Mouse (Mus musculus): Measurements from ENCODE around the gene Flna.
A peak's percentile ranks its signal among the peaks of the same experiment; 100 is the strongest.

The Flna gene

DNA sequence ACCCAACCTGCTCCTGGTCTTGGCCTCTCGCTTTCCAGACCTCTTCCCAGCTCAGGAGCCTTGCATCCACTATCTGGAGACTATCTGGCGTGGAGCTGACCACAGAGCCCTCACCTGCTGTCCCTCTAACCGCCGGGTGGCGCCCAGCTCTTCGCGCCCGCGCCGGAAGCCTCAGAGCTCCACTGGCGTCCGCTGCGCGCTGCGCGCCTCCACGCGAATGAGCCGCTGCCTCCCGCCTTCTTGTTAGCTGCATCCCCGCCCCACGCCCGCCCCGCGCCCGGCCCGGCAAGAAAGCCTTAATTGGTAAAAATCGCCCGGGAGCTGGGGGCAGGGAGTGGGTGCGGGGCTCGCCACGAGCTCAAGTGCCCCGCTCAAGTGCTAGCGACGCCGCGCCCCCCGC lies at the start of gene Flna:
Gene Flna, minus strand, starts transcription at position 206 of the 400 bp plus-strand sequence.
- peak; percentile 50 to 55 for DNase-seq (ENCODE audit: low spot score in 2 of 2)

DNA sequence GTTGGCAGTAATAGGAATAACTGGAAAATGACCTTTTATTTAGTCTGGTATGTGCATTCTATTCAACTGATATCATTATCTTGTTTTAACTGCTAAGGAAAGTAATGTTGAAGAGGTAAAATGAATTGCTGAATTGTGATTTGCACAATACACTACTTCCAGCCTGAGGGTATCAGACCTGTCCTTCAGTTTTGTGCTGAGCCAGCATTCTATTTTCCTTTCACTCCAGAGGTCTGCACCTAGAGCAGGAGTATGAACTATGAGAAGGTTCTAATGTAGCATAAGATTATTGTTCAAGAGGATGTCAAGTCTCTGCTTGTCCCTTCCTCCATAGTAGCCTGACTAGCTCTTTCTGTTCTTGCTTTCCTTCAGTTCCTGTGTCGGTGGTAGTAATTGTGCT lies 48.7 kb upstream of the Flna start:
- no peak for DNase-seq (ENCODE audit: low spot score in 2 of 2)

DNA sequence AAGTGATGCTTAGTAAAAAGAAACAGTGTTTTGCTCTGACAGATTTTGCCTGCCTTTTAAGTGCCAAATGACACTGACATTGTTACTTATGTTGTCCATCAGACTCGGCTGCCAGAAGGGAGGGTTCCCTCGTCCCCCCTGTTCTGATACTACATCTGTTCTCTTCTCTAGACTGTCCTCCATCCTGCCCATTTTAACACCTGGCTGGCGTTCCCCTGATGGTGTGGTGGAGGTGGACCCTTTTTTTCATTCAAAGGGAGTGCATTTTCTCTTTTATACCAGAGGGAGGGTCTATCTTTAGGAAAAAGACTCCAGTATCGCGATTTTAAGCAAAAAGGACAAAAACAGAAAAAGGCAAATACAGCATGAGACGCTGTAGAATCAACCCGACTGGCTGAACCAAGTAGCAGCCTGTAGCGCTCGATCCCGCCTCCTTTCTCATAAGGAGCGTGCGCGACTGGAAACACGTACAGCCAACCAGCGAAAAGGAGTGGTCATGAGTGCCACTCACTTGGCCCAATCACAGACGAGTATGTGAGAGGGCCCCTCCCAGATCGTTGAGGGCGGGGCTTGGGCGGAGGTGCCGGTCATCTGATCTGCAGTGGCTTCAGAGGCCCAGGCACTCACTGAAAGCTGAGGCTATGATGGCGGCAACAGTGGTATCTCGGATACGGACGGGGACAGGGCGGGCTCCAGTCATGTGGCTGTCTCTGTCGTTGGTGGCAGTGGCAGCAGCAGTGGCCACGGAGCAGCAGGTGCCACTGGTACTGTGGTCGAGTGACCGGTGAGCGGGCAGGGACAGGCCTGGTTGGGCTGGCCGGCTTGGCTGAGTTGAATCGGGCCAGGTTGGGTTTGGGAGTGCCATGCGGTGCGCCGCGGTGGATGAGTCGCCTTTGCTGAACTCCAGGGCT lies 47.2 kb upstream of the Flna start, which contains the start of gene Atp6ap1:
Gene Atp6ap1, plus strand, starts transcription at position 560 of the 911 bp plus-strand sequence.
- peak; percentile 86 to 96 for DNase-seq (ENCODE audit: low spot score in 2 of 2)

DNA sequence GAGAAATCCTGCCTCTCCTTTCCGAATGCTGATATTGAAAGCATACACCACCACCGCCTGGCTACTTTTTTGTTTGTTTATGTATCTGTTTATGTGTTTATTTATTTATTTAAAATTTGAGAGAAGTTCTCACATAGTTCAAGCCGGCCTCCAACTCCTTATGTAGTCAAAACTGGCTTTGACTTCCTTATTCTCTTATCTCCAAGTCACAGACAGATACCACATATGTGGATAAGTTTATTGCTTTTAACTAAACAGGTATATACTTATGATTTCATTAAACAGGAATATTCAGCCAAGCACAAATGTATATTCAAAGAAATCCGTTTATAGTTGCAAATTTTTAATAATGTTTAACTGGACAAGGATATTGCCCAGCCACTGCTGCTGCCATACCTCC lies 43.8 kb upstream of the Flna start:
- DNase-seq (ENCODE audit: low spot score in 2 of 2), result no peak

DNA sequence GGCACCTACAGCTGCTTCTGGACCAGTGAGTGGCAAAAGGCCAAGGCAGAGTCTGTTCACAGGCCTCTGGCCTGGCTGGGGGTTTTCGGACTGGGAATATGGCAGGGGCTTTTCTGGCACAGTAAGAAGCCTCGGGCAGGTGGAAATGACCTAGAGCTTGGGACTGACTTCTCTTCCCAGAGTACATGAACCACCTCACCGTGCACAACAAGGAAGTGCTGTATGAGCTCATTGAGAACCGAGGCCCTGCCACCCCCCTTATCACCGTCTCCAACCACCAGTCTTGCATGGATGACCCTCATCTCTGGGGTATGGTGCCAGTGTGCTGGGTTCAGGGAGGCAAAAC lies 33.4 kb upstream of the Flna start:
- DNase-seq (ENCODE audit: low spot score in 2 of 2), result no peak

DNA sequence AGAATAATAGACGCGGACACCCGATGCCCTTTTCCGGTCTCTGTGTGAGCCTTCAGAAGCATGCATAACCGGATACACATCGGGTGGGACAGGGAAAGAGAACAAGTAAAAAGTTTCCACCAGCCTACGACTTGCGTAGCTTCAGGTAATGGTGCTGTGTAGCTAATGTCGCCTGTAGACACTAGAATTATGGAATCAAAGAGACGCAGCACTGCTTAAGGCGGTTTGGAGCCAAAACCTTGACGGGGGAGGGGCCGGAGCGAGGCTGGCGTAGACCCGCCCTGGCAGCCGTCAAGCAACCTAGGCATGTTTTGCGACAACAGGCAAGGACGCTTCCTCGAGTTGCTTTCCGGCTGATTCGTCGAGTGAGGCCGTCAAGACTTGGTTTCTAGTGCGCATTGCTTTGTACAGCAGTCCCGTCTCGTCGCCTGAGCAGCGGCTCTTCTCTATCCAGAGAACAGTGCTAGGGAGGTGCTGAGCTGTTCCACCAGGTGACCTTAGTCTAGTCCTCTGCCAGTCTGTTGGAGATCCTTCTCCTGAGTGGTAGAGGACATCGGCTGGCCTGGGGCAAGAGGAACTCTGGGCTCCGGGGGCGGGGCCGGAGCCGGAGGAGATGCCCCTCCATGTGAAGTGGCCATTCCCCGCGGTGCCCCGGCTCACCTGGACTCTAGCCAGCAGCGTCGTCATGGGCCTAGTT lies 32.9 kb upstream of the Flna start:
- peak; percentile 77 to 89 for DNase-seq (ENCODE audit: low spot score in 2 of 2)

DNA sequence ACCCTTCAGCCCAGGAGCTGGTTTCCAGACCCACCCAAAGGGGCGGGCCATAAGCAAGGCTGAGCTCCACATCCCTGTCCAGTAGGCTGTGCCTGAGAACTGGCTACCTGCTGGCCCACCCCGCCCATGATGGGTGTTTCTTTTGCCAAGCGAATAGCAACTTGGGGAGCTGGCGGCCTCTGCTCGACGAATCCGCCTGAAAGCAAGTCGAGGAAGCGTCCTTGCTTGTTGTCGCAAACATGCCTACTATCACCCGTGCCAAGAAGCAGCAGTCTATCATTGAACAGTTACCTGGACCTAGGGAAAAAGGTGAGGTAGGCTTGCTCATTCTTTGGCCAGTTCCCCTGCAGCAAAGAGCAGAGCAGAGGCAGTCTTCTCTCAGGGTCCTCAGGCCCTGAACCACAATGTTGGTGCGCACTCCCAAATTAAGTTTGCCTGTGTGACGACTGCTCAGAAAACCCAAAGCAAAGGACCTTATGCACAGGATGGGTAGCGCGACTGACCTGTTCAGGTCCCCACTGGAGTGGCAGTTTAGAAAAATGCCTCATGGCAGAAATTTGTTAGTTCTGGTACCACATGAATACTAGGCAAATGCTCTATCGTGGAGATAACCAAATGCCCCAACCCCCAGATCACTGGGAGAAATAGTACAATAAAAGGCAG lies 32.2 kb upstream of the Flna start, which contains the start of the genes Taz and Dnase1l1:
Gene Taz, plus strand, starts transcription at position 181 of the 663 bp plus-strand sequence.
Gene Dnase1l1, minus strand, starts transcription at position 606 of the 663 bp plus-strand sequence.
- DNase-seq (ENCODE audit: low spot score in 2 of 2), result peak; percentile 33 to 42

DNA sequence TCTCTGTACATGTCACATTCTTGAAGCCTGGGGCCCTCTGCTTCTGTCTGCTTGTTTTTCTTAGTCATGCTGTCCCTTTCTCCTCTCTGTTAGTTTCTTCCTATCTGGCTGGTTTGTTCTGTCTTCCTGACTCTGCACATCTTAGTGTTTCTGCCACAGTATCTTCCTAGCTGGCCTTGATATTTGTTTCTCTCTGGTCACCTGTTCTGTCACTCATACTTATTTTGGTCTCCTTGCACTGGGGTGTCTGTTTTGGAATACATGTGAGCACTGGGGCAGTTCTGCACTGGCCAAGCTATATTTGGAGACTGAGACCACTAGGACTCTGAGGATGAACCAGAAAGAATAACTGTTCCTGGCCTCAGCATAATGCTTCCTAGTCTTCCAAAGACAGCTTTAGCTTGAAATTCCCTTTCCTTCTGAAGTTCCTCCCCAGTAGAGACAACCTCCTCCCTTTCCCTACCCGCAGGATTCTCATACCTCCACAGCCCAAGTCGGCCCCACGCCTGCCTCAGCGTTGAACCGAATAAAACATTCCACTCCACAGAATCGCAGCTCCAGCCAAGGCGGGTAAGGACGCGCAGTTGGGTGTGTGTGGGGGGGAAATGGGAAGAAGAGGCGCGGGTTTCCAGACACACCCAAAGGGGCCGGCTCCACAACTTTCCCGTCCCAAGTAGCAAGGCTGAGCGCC lies 31.6 kb upstream of the Flna start:
- no peak for DNase-seq (ENCODE audit: low spot score in 2 of 2)

DNA sequence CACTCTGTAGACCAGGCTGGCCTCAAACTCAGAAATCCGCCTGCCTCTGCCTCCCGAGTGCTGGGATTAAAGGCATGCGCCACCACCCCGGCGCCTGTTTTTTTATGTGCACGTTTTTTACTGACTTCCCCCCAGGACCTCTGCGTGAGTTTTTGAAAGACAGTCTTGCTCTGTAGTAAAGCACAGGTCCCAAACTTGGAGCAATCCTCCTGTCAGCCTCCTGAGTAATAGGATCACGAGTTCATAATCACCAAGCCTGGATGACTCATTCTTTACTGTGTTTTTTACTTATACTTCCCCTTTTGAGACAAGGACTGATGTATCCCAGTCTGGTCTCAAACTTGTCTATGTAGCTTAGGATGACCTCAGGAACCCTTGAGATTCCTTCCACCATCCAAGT lies 28.3 kb upstream of the Flna start:
- no peak for DNase-seq (ENCODE audit: low spot score in 2 of 2)

DNA sequence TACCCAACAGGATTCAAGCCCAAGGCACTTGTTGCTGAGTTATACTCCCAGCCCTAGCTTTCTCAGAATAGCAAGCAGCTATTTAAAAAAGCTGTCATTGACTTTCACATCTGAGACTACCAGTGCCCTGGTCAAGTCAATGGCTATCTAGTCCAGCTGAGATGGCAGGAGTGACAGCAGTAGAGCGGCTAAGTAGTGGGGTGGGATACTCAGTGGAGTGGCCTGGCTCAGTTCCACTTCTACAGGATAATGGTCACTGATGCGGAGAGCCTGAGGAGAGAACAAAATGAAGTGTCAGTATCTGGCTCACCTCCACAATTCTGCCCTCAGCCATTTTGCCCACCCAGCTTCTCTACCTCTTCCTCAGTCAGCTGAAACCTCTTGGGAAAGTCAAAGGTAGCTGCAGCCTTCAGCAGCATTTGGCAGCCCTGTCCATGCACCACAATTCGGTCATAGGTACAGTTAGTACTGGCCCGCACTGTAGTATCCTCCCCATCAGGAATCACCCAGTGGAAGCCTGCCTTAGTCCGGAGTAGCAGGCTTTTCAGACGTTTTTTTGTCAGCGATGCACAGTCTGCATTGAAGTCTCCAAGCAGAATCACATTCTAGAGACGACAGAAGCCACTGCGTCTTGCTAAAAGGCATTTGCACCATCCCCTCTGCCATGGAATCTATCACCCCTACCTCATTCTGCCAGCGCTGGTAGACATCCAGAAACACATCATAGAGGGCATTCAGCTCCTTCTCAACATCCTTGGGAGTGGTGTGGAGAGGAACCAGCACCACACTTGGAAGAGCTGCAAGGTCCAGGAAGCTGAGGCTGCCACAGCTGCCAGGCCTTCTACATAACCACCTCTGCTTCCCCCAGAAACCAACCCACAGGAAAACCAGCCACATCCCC lies 24.1 kb upstream of the Flna start:
- no peak for DNase-seq (ENCODE audit: low spot score in 2 of 2)

DNA sequence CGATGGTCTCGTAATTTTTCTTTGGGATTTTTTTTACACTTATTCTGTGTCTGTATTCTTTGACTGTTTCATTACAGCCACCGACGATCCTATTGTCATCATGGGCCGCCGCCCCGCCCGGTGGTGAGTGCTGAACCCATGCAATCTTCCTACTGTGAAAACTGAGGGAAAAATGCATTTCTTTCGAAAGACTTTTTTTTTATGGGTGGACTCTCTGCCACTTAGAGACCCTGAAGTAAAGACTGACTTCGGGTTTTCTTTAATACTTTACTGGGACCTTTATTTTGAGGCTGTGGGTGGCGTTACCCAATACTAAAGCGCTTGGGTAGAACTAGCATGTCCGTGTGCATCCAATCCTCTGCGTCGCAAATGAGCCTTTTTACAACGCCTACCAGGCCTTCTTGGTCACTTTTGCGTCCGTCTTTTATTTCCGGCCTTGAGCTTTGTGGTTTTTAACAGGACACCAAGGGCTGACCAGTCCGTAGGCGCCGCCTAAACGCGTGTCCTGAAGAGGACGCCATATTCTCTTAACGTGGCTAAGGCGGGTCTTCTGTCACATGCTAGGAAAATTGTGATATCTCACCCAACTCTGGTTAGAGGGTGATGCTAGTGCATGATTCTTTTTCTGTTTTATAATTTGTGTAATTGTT lies 21.4 kb upstream of the Flna start:
- no peak for DNase-seq (ENCODE audit: low spot score in 2 of 2)

DNA sequence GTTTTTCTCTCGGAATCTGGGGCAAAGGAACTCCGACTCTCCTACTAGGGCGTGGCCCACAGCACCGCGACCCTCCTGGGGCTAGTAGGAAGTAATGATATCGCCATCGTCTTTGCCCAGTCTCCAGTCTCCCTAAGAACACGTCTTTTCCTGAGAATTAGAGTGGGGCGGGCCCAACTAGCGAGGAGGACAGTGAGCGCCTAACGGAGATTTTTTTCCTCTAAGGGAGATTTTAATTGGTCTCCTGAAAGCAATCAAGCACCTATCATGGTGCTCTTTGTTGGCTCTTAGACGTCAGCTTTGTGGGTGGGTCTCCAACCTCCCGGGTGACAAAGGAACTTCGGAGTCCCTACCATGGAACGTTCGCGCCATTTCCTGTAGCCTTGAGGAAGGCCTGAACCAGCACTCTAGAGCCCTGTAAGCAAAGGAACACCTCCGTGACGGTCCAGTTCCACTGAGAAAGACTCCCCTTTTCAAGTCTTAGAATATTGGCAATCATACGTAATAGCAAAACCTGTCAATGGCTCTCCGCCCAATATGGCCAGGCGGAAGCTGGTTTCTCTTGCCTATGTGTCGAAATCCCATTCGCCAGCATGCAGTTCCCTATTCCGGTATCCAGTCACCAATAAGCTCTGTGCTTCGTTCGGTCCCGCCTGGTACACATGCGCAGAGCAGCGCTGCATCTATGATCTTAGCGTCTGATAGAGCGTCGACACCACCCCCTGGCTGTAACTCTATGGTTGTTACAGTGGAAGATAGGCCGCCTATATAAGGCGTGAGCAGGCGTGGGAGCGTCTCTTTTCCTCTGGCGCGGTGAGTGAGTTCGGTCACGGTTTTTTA lies 20.7 kb upstream of the Flna start, which contains the start of gene Rpl10:
Gene Rpl10, plus strand, starts transcription at position 751 of the 840 bp plus-strand sequence.
- DNase-seq (ENCODE audit: low spot score in 2 of 2), result peak; percentile 89 to 94

DNA sequence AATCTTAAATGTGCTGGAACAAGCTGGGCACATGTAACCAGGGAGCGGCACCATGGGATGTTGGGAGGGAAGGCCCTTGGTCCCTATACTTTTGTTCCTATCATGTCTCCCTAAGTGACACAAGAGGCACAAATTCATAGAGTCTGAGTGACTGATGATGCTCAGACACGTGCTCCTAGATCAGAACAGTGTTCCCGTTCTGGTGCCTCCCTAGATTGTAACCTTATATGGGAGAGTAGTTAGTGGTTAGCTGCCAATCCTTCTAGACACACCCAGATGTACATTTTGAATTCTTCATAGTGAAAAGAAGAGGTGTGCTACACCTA lies 20.1 kb upstream of the Flna start:
- no peak for DNase-seq (ENCODE audit: low spot score in 2 of 2)

DNA sequence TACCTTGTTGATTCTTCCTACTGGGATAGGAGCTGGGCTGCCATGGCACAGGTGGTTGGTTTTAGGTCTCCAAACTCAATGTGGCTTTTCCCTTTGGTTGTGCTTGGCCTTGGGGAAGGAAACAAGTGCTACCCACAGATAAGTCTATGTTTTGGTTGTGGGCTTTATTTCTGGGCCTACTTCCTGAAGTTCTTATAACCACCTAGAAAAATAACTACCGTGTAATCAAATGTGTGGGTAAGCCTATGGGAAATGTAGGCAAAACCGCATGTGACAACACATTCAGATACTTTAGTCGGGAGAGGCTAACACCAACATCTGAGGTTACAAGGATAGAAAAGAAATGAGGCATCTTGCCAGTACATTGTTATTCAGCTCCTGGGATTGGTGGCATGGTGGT lies 8.1 kb upstream of the Flna start:
- no peak for DNase-seq (ENCODE audit: low spot score in 2 of 2)

DNA sequence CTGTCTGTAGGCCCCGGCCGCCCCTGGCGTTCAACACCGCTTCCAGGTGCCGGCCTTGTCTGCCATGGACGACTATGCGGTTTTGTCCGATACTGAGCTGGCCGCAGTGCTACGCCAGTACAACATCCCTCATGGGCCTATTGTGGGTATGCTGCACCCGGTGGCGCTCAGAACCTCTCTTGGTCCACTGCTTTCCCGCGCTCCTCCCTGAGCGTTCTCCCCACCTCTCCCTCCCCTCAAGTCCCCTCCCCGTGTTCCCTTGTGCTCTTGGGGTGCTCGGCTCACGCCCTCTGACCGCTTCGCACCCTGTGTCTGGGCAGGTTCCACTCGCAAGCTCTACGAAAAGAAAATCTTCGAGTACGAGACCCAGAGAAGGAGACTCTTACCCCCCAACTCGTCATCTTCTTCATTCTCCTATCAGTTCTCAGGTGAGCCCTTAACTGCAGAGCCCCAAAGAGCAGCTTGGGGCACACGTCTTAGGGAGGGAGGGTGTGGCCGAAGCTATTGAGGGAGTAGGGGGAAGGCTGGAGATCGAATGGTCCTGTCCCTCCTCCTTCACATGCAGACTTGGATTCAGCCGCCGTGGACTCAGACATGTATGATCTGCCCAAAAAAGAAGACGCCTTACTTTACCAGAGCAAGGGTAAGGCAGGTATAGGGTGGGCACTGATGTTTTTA lies 5.4 kb upstream of the Flna start:
- DNase-seq (ENCODE audit: low spot score in 2 of 2), result no peak

DNA sequence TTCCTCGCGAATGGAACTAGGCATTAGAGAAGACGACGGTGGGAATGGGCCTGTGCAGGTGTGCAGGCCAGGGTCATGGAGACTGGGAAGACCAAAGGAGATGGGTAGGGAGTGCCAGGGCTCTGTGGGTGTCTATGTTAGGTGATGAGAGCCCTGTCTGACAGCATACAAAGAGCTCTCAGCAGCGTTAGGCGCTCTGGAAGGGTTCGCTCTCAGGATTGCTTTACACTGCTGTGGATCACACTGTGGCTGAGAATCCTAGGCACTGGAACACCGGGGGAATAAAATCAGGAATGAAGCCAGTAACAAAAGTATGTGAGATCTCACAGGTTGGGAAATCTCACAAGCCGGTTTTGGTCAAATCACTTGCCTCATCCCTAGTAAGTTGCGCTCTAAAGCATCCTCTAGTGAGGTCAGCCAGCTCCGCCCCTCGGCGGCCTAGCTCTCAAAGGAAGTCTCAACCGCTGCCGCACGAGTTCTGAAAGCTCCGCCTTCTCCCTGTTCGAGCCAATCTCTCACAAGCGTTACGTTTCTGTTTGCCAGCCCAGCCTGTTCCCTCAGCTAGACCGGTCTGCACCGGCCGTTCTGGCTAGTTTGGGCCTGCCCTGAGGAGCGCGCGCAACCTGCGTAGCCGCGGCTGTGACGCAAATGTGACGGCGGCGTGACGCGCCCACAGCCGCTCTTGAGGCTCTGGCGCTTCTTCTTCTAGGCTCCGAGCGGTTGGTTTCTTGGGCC lies 4.7 kb upstream of the Flna start, which contains the start of gene Emd:
Gene Emd, plus strand, starts transcription at position 535 of the 735 bp plus-strand sequence.
- DNase-seq (ENCODE audit: low spot score in 2 of 2), result peak; percentile 86 to 91

DNA sequence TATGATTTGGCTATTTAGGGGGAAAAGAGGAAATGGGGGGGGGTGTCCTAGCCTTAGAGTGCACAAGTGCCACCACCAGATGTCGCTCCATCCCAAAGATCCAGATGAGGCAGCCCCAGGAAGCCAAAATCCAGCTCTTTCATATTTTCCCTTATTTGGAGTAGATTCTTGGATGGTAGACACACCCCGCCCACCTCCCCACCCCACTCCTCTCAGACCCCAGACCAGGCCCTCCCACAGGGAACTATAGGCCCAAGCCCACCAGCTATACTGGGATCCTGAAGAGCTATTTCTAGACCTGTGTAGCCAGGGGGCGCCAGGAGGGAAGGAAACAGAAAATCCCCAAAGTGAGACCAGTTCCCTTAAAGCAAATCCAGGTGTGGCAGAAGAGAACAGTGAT lies 969 bp downstream of the Flna start:
- DNase-seq (ENCODE audit: low spot score in 2 of 2), result peak; percentile 27 to 42

DNA sequence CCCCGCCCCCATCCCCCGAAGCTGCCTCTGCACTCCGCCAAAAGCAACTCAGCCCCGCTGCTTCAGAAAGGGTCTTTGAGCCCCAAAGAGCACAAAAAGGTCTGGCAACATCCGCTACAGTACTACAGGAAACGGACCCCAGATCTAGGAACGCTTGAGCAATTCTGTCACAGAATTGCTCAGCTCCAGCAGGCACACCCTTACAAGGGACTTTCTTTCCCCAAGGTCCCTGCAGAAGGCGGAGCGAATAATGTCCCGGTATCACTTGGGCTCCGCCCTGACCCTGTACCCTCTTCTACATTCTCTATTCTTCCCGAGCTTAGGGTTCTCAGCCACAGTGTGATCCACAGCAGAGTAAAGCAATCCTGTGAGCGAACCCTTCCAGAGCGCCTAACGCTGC lies 2.9 kb downstream of the Flna start:
- DNase-seq (ENCODE audit: low spot score in 2 of 2), result peak; percentile 6 to 13

Data from frontal cortex, postnatal 36 days (tissue).